Mouse (Mus musculus) hindbrain, postnatal 0 days (tissue): ENCODE results near the gene Acbd6. TPM values are rescaled to one million over a fixed set of nuclear protein-coding genes. Genes with fewer than 3 reads are reported as not detected.
A peak's percentile ranks its signal among the peaks of the same experiment; 100 is the strongest.

Source experiments
- ATAC-seq: fragments of 200-750 bp; cut with Nextera tagmentation; 2 replicates; pipeline ENCODE4 v1.8.0; 2017; ENCODE audit warnings: mild to moderate bottlenecking, moderate TSS enrichment, moderate library complexity
- DNase-seq: peaks from one replicate; pipeline ENCODE4 v3.0.0-alpha.2; 2015; ENCODE audit warnings: low spot score
- H3K27ac ChIP-seq: fragments of 300-500 bp; sonication (generic); 2 replicates; pipeline ENCODE4 v1.5.1; 2014; ENCODE audit warnings: mild to moderate bottlenecking
- H3K27me3 ChIP-seq: fragments of 300-500 bp; sonication (generic); 2 replicates; pipeline ENCODE4 v1.6.1; 2014; ENCODE audit warnings: low read length, mixed read lengths; ENCODE audit not compliant: insufficient read depth
- H3K36me3 ChIP-seq: fragments of 300-500 bp; sonication (generic); 2 replicates; pipeline ENCODE4 v1.6.1; 2014; ENCODE audit warnings: low read length, mixed read lengths; ENCODE audit not compliant: insufficient read depth
- H3K4me1 ChIP-seq: fragments of 300-500 bp; sonication (generic); 2 replicates; pipeline ENCODE4 v1.6.1; 2014; ENCODE audit warnings: antibody characterized with exemption, low read length, mixed read lengths; ENCODE audit not compliant: insufficient read depth
- H3K4me2 ChIP-seq: fragments of 300-500 bp; sonication (generic); 2 replicates; pipeline ENCODE4 v1.6.1; 2014; ENCODE audit warnings: low read depth, mild to moderate bottlenecking, low read length, moderate library complexity, mixed read lengths
- H3K4me3 ChIP-seq: fragments of 300-500 bp; sonication (generic); 2 replicates; pipeline ENCODE4 v1.5.1; 2014; ENCODE audit warnings: low read length
- H3K9ac ChIP-seq: fragments of 300-500 bp; sonication (generic); replicated peaks from 2 replicates; pipeline ENCODE4 v1.6.1; 2014; ENCODE audit warnings: mild to moderate bottlenecking, low read length, moderate library complexity, mixed read lengths
- H3K9me3 ChIP-seq: fragments of 300-500 bp; sonication (generic); 2 replicates; pipeline ENCODE4 v1.6.1; 2016; ENCODE audit warnings: low read length, mixed read lengths
- CTCF ChIP-seq: IDR thresholded peaks from 2 replicates; pipeline ENCODE4 v1.5.1; 2016; ENCODE audit warnings: antibody characterized with exemption, control low read depth, low read depth
- WGBS: fragments of 180-500 bp; shearing (Covaris S2); extraction: QIAGEN DNeasy Blood & Tissue Kit; methylation state at CpG from one replicate; pipeline ENCODE4 v1.1.7; 2014; 5-methylcytosine and 5-hydroxymethylcytosine counted together
- polyA plus RNA-seq: library from polyadenylated mRNA; unstranded; fragments of >200 nt; fragmentation: Nextera tagmentation; extraction: Ambion mirVana; gene quantifications from 2 replicates; pipeline ENCODE4 v1.2.1, GENCODE M21; 2015
- total RNA-seq: library from RNA; depleted of rRNA; stranded (reverse); fragments of >200 nt; gene quantifications from 2 replicates; pipeline ENCODE4 v1.2.3, GENCODE M21; 2014; rRNA removed

The Acbd6 gene
- 119 and 142 TPM in 2 replicates for total RNA-seq
- 117 and 118 TPM in 2 replicates for polyA plus RNA-seq

DNA sequence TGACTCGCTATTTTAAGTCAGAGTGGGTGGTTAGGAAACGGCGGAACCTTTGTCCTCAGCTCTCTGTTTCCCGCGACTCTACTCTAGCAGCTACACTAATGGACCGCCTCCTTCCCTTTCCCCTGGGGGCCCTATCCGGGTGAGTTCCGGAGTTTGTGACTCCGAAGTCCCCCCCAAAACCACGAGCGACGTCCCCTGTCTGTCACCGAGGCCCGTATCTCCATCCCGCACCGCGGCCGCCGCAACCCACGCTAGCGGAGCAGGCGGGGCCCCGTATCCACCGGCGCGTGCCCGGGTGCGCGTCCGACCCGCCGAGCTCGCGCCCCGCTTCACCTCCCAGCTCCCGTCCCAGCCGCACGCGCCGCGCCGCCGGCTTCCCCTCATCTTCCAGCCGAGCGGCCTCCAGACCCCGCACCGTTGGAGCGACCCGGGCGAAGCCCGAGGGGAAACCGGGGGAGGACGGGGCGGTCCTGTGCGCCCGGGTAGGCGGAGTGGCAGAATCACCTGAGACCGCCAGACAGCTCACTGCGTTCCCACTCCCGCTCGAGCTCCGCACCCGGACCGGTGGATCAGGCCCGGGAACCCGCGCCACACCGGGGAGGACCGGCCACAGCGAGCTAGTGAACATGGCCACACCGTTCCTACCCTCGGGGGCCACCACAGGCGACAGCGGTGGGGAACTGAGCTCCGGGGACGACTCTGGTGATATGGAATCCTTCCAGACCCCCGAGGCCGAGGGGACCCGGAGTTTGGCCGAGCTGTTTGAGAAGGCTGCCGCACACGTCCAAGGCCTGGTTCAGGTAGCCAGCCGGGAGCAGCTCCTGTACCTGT is at the start of gene Acbd6:
Gene Acbd6, plus strand, starts transcription at position 109 of the 831 bp plus-strand sequence.
- peak; percentile 93 for ATAC-seq
- Histone ChIP-seq H3K36me3 (no peaks in the 10 kb centered on the region), H3K9me3 (no peaks in the 10 kb centered on the region), H3K4me2 (peak within 1 kb of the TSS; percentile 93), H3K4me1 (peaks cover 10% of the 10 kb centered on the region; the same call in 1 of the 2 replicates), H3K27me3 (no peaks in the 10 kb centered on the region), H3K27ac (peak within 1 kb of the TSS; percentile 86), H3K9ac (peak within 1 kb of the TSS; percentile 95), H3K4me3 (peak within 1 kb of the TSS; percentile 98)
- TF ChIP-seq CTCF: no peak
- WGBS: 1% methylated on average over 81 of the region's 83 CpGs
- peak; percentile 96 for DNase-seq

DNA sequence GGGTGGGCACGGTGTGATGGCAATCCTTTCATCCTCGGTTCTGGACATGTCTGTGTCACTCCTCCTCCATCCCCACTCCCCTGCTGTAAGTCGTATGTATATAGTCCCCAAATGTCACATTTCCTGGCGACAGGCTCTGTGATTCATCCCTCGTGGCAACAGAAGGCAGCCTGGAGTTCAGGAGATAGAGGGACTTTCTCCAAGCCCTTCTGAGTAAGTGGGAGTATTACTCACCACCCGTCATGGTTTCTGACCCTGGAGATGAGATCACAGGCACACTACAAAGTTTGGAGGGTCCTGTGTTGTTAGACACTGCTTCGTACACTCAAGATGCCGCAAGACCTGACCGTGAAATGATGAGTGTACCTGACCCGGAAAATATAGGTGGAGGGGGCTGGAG is 47.7 kb upstream of the Acbd6 start:
- DNase-seq: no peak
- H3K9ac ChIP-seq: no peak overlapping the region
- WGBS: 72% methylated on average over 10 of the region's 10 CpGs
- no peak overlapping the region for H3K4me3 ChIP-seq
- no peaks in the 10 kb centered on the region for H3K27me3 ChIP-seq
- no peak overlapping the region for H3K4me2 ChIP-seq
- no peak overlapping the region for H3K27ac ChIP-seq
- TF ChIP-seq CTCF: no peak
- no peaks in the 10 kb centered on the region for H3K36me3 ChIP-seq
- H3K4me1 ChIP-seq: no peaks in the 10 kb centered on the region
- no peak for ATAC-seq
- no peaks in the 10 kb centered on the region for H3K9me3 ChIP-seq

DNA sequence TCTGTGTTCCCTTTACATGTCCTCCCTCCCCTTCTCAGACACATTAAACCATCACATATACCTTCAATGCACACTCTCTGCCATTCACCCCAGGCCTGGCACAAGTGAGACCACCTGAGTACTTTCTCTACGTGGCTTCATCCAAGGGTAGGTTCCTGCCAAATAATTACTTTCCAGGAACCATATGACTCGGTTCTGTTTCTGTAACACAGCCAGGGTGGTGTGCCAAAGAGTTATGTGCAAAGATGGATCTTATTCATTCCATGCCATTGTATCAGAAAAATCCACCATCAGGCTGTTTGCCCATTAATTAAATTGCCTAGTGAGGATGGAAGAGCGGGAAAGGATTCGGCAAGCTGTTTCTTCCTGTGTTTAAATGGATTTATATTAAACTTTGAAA is 42.1 kb upstream of the Acbd6 start:
- 55% methylated on average over 4 of the region's 4 CpGs for WGBS
- H3K4me3 ChIP-seq: no peak overlapping the region
- H3K36me3 ChIP-seq: no peaks in the 10 kb centered on the region
- TF ChIP-seq CTCF: no peak
- DNase-seq (peak; percentile 36), ATAC-seq (no peak)
- H3K27ac ChIP-seq: no peak overlapping the region
- no peak overlapping the region for H3K9ac ChIP-seq
- no peaks in the 10 kb centered on the region for H3K4me1 ChIP-seq
- H3K27me3 ChIP-seq: no peaks in the 10 kb centered on the region
- H3K9me3 ChIP-seq: no peaks in the 10 kb centered on the region
- H3K4me2 ChIP-seq: no peak overlapping the region

- WGBS: 27% methylated on average over 7 of the region's 7 CpGs
- H3K9me3 ChIP-seq: no peaks in the 10 kb centered on the region
- peak; percentile 76 for DNase-seq
- no peak overlapping the region for H3K9ac ChIP-seq
- ATAC-seq: no peak
- no peaks in the 10 kb centered on the region for H3K4me1 ChIP-seq
- no peaks in the 10 kb centered on the region for H3K27me3 ChIP-seq
- no peaks in the 10 kb centered on the region for H3K36me3 ChIP-seq
- no peak overlapping the region for H3K27ac ChIP-seq
- TF ChIP-seq CTCF: peak; percentile 79
- H3K4me2 ChIP-seq: no peak overlapping the region
- H3K4me3 ChIP-seq: no peak overlapping the region
These were observed 41.3 kb upstream of the Acbd6 start for GRCm38 (mm10) chr1:155516594-155516993.

GRCm38 (mm10) chr1:155517060-155517459 is 40.9 kb upstream of the Acbd6 start:
- H3K4me3 ChIP-seq: no peak overlapping the region
- no peak overlapping the region for H3K9ac ChIP-seq
- no peak overlapping the region for H3K4me2 ChIP-seq
- 0 out of 2 replicates have a peak overlapping the region, but pooled peaks have one; percentile 45 for H3K27ac ChIP-seq
- DNase-seq (peak; percentile 26), ATAC-seq (no peak)
- H3K9me3 ChIP-seq: no peaks in the 10 kb centered on the region
- WGBS: 24% methylated on average over 5 of the region's 5 CpGs
- H3K36me3 ChIP-seq: no peaks in the 10 kb centered on the region
- no peaks in the 10 kb centered on the region for H3K27me3 ChIP-seq
- TF ChIP-seq CTCF: no peak
- H3K4me1 ChIP-seq: no peaks in the 10 kb centered on the region

DNA sequence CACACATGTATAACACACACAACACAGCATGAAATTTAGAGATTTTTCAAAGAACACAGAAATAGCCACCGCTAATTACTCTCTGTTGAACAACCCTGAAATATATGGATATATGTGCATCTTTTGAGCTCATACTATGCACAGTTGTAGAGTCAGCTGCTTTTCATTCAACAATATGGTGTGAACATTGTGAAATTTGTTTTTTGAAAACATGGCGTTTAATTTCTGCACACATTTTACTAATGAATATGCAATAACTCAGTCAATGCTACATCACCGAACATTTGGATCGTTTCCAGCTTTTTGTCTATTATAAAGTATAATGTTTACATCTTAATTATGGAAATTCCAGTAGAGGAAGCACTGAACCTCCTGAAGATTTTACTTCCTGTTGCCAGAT is 37.6 kb upstream of the Acbd6 start:
- no peaks in the 10 kb centered on the region for H3K36me3 ChIP-seq
- no peak for TF ChIP-seq CTCF
- no peak overlapping the region for H3K9ac ChIP-seq
- H3K4me1 ChIP-seq: no peaks in the 10 kb centered on the region
- no peaks in the 10 kb centered on the region for H3K27me3 ChIP-seq
- H3K4me3 ChIP-seq: no peak overlapping the region
- WGBS: 73% methylated on average over 4 of the region's 4 CpGs
- H3K9me3 ChIP-seq: no peaks in the 10 kb centered on the region
- ATAC-seq: no peak
- no peak overlapping the region for H3K27ac ChIP-seq
- no peak overlapping the region for H3K4me2 ChIP-seq
- DNase-seq: no peak

- 77% methylated on average over 4 of the region's 4 CpGs for WGBS
- TF ChIP-seq CTCF: no peak
- no peak for ATAC-seq
These were observed 35.4 kb upstream of the Acbd6 start for GRCm38 (mm10) chr1:155522493-155522892.

More at GRCm38 (mm10) chr1:155522493-155522892, 35.4 kb upstream of the Acbd6 start:
- Histone ChIP-seq H3K4me3 (no peak overlapping the region), H3K27ac (no peak overlapping the region), H3K27me3 (no peaks in the 10 kb centered on the region), H3K9me3 (no peaks in the 10 kb centered on the region), H3K4me1 (no peaks in the 10 kb centered on the region), H3K36me3 (no peaks in the 10 kb centered on the region), H3K4me2 (no peak overlapping the region), H3K9ac (no peak overlapping the region)
- DNase-seq: no peak
